Mouse (Mus musculus): ENCODE measurements around the gene Ttc34. TPM values are rescaled to one million over a fixed set of nuclear protein-coding genes. Genes with fewer than 3 reads are reported as not detected.
A peak's percentile ranks its signal among the peaks of the same experiment; 100 is the strongest.

Gene Ttc34
- 0.30 and 0.34 TPM in 2 replicates for polyA plus RNA-seq (2015; fragmentation: Nextera tagmentation; extraction: Ambion mirVana)

DNA sequence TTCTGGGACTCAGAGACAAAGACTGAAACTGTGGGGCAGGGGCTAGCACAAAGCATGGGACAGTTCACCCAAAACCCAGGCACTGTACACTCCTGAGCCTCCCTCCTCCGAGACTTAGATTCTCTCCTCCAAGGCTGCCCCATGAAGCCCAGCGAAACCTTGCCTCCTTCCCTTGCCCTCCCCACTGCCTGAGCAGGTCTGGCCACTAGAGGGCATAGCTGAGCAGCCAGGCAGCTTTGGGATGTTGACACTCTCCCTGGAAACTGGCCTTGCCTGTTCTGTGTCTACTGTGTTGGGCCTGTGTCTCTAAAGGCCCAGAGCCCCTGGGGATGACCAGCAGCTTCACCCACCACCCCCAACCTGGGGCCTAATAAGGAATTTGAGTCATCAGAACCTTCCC lies at the start of gene Ttc34:
Gene Ttc34 (plus strand): TSS at position 290 of the 400 bp plus-strand sequence.
- H3K27me3 ChIP-seq (ENCODE audit: insufficient read depth, low read length): no peaks in the 10 kb centered on the region
- H3K9ac ChIP-seq (ENCODE audit: low read depth, low read length): no peak within 1 kb of the TSS
- no peaks in the 10 kb centered on the region for H3K36me3 ChIP-seq (ENCODE audit: insufficient read depth, low read length)
- no peak for ATAC-seq (replicated peaks; ENCODE audit: low FRiP score, low read depth)
- H3K4me1 ChIP-seq (replicated peaks; ENCODE audit: insufficient read depth, low read length): no peaks in the 10 kb centered on the region
- H3K4me2 ChIP-seq (ENCODE audit: low read length): no peak within 1 kb of the TSS
- H3K4me3 ChIP-seq (replicated peaks; ENCODE audit: low read depth, low read length): no peak within 1 kb of the TSS
- H3K27ac ChIP-seq: no peak within 1 kb of the TSS
- 40% methylated on average over 2 of the region's 2 CpGs for WGBS
- peak; percentile 27 for DNase-seq (ENCODE audit: low spot score)
- no peaks in the 10 kb centered on the region for H3K9me3 ChIP-seq (replicated peaks; ENCODE audit: low read length)
- TF ChIP-seq CTCF (IDR thresholded peaks at IDR 0.05; ENCODE audit: low read depth): peak; percentile 82

DNA sequence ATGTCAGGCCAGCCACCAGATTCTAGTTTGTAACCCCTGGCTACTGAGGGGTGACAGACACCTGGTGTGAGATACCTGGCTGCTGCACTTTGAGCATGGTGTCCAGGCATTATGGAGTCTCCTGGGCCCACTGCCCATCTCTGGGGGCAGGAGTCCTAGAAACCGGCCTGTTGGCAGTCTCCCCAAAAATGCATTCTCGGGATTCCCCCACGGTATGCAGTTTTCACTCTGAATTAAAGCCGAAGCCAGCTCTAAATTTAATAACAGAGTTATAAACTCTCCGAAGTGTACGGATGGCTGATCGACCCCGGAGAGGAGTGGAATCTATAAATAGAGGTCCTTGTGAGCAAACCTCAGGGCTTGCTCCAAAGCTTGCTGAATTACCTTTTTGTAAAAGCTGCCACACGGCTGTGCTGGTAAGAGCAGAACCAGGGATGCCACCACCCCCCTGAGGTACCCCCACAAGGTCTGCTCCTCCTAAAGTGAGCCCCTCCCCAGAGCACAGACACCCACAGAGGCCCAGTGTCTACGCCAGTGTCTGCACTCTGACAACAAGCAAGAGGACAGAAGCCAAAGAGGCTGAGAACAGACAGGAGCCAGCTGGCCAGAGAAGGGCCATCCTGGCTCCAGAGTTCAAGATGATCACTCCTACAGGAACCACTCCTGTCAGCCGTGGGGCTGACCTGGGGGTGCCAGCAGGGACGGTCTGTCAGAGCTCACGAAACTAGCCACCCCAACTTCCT lies 49.1 kb upstream of the Ttc34 start:
- ATAC-seq (replicated peaks; ENCODE audit: low FRiP score, low read depth) (no peak), DNase-seq (ENCODE audit: low spot score) (no peak)
- no peaks in the 10 kb centered on the region for H3K9me3 ChIP-seq (replicated peaks; ENCODE audit: low read length)
- H3K9ac ChIP-seq (ENCODE audit: low read depth, low read length): no peak overlapping the region
- H3K4me1 ChIP-seq (replicated peaks; ENCODE audit: insufficient read depth, low read length): peaks cover 18% of the 10 kb centered on the region
- no peak overlapping the region for H3K4me2 ChIP-seq (ENCODE audit: low read length)
- no peak for TF ChIP-seq CTCF (IDR thresholded peaks at IDR 0.05; ENCODE audit: low read depth)
- no peaks in the 10 kb centered on the region for H3K27me3 ChIP-seq (ENCODE audit: insufficient read depth, low read length)
- H3K4me3 ChIP-seq (replicated peaks; ENCODE audit: low read depth, low read length): no peak overlapping the region
- no peaks in the 10 kb centered on the region for H3K36me3 ChIP-seq (ENCODE audit: insufficient read depth, low read length)
- no peak overlapping the region; the same call in 1 of the 2 replicates for H3K27ac ChIP-seq
- whole genome bisulfite sequencing: 29% methylated on average over 13 of the region's 13 CpGs

DNA sequence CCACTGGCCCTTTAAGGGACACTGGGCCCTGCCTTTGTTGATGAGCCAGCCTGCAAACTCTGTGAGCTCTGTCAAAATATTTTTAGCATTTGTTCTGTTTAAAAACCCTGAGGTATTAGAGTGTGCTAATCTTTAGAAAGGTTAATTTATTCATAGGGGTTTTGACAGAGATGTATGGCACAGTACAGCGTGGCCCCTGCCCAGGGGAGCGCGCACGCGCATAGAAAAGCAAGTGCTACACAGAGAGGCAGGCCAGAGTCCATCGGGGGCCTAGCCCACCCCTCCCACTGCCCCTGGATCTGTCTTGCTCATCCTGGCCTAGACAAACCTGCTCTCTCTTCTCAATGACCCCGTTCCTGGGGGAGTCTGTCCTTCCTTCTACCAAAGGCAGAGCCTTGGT lies 45.4 kb upstream of the Ttc34 start:
- DNase-seq (ENCODE audit: low spot score): no peak
- Histone ChIP-seq H3K4me3 (replicated peaks; ENCODE audit: low read depth, low read length) (no peak overlapping the region), H3K4me2 (ENCODE audit: low read length) (no peak overlapping the region), H3K27me3 (ENCODE audit: insufficient read depth, low read length) (0 out of 2 replicates have a peak, but pooled peaks cover 3% of the 10 kb centered on the region), H3K36me3 (ENCODE audit: insufficient read depth, low read length) (no peaks in the 10 kb centered on the region), H3K27ac (no peak overlapping the region), H3K9me3 (replicated peaks; ENCODE audit: low read length) (no peaks in the 10 kb centered on the region), H3K4me1 (replicated peaks; ENCODE audit: insufficient read depth, low read length) (0 out of 2 replicates have a peak, but pooled peaks cover 6% of the 10 kb centered on the region), H3K9ac (ENCODE audit: low read depth, low read length) (no peak overlapping the region)
- WGBS: 63% methylated on average over 7 of the region's 7 CpGs
- TF ChIP-seq CTCF (IDR thresholded peaks at IDR 0.05; ENCODE audit: low read depth): no peak
- no peak for ATAC-seq (replicated peaks; ENCODE audit: low FRiP score, low read depth)

DNA sequence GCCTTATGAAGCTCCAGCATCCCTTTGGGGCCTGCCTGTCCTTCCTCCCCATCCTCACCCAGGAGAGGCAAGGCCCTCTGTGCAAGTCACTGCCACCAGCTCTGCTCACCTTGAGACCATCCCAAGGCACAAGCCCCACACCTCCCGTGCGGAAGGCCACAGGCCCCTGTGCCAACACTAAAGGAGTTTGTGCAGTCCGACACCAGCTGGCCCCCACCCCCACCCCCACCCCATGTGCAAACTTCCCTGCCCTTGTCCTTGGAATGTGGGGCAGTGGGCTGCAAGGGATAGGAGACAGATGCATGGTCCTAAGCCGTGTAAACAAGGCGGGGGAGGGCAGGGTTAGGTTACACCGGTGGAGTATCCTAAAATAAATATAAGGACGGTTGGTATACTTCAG lies 43.8 kb upstream of the Ttc34 start:
- no peak for TF ChIP-seq CTCF (IDR thresholded peaks at IDR 0.05; ENCODE audit: low read depth)

DNA sequence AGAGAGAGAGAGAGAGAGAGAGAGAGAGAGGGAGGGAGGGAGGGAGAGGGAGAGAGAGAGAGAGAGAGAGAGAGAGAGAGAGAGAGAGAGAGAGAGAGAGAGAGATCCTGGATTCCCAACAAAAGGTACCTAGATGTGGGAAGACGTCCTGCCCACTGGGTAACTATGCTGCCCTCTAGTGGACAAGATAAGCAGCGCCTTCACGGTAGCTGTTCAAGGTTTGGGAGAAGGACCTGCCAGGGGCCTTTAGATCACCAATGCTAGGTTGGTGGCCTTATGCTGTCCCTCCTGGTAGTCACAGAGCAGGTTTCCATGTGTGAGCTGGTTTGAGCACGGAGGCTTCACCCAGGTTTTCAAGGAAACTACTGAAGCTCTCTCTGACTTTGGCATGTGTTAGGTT lies 39.4 kb upstream of the Ttc34 start:
- no peaks in the 10 kb centered on the region for H3K36me3 ChIP-seq (ENCODE audit: insufficient read depth, low read length)
- H3K27ac ChIP-seq: no peak overlapping the region
- TF ChIP-seq CTCF (IDR thresholded peaks at IDR 0.05; ENCODE audit: low read depth): peak; percentile 85
- no peak overlapping the region for H3K4me3 ChIP-seq (replicated peaks; ENCODE audit: low read depth, low read length)
- no peak overlapping the region for H3K9ac ChIP-seq (ENCODE audit: low read depth, low read length)
- H3K27me3 ChIP-seq (ENCODE audit: insufficient read depth, low read length): 0 out of 2 replicates have a peak, but pooled peaks cover 3% of the 10 kb centered on the region
- no peaks in the 10 kb centered on the region for H3K9me3 ChIP-seq (replicated peaks; ENCODE audit: low read length)
- 5% methylated on average over 4 of the region's 4 CpGs for WGBS
- DNase-seq (ENCODE audit: low spot score): peak; percentile 82
- ATAC-seq (replicated peaks; ENCODE audit: low FRiP score, low read depth): no peak
- no peaks in the 10 kb centered on the region for H3K4me1 ChIP-seq (replicated peaks; ENCODE audit: insufficient read depth, low read length)
- no peak overlapping the region for H3K4me2 ChIP-seq (ENCODE audit: low read length)

More for the DNA sequence above, 43.8 kb upstream of the Ttc34 start:
- 44% methylated on average over 7 of the region's 7 CpGs for WGBS
- 0 out of 2 replicates have a peak, but pooled peaks cover 3% of the 10 kb centered on the region for H3K27me3 ChIP-seq (ENCODE audit: insufficient read depth, low read length)
- no peaks in the 10 kb centered on the region for H3K36me3 ChIP-seq (ENCODE audit: insufficient read depth, low read length)
- H3K4me3 ChIP-seq (replicated peaks; ENCODE audit: low read depth, low read length): no peak overlapping the region
- DNase-seq (ENCODE audit: low spot score): no peak
- 0 out of 2 replicates have a peak, but pooled peaks cover 2% of the 10 kb centered on the region for H3K4me1 ChIP-seq (replicated peaks; ENCODE audit: insufficient read depth, low read length)
- H3K9ac ChIP-seq (ENCODE audit: low read depth, low read length): no peak overlapping the region
- H3K4me2 ChIP-seq (ENCODE audit: low read length): no peak overlapping the region
- H3K9me3 ChIP-seq (replicated peaks; ENCODE audit: low read length): no peaks in the 10 kb centered on the region
- no peak overlapping the region for H3K27ac ChIP-seq
- no peak for ATAC-seq (replicated peaks; ENCODE audit: low FRiP score, low read depth)

DNA sequence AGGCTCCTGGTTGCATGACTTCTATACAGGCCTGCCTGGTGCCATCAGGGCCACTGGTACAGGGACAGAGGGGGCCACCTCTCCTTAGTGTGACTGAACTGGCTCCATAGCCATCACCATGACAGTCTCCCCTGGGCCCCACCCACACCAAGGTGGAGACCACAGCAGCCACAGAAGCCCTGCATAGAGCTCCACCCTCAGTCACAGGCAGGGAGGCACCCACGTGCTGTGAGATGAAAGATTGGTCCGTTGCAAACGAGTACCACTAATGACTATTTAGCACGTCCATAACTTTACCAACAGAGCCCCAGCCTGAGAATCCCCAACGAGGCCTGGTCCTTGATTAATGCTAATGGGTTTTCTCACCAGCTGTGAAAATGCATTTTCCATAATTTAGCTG lies 36.7 kb upstream of the Ttc34 start:
- no peak overlapping the region for H3K27ac ChIP-seq
- 0 out of 2 replicates have a peak, but pooled peaks cover 3% of the 10 kb centered on the region for H3K27me3 ChIP-seq (ENCODE audit: insufficient read depth, low read length)
- 51% methylated on average over 5 of the region's 5 CpGs for WGBS
- no peak for DNase-seq (ENCODE audit: low spot score)
- H3K9ac ChIP-seq (ENCODE audit: low read depth, low read length): no peak overlapping the region
- no peak overlapping the region for H3K4me2 ChIP-seq (ENCODE audit: low read length)
- no peaks in the 10 kb centered on the region for H3K36me3 ChIP-seq (ENCODE audit: insufficient read depth, low read length)
- no peak for TF ChIP-seq CTCF (IDR thresholded peaks at IDR 0.05; ENCODE audit: low read depth)
- H3K9me3 ChIP-seq (replicated peaks; ENCODE audit: low read length): no peaks in the 10 kb centered on the region
- H3K4me1 ChIP-seq (replicated peaks; ENCODE audit: insufficient read depth, low read length): no peaks in the 10 kb centered on the region
- no peak for ATAC-seq (replicated peaks; ENCODE audit: low FRiP score, low read depth)
- no peak overlapping the region for H3K4me3 ChIP-seq (replicated peaks; ENCODE audit: low read depth, low read length)

Measured in kidney, postnatal 0 days (tissue).